Mouse (Mus musculus) C2C12 (cell line): ENCODE measurements around the gene Ces1g. TPM values are rescaled to one million over a fixed set of nuclear protein-coding genes. Genes with fewer than 3 reads are reported as not detected.

Source experiments
- H3K27me3 ChIP-seq: one replicate; pipeline ENCODE4 v1.6.1; 2011; ENCODE audit not compliant: control insufficient read depth, insufficient read depth, insufficient read length
- H3K36me3 ChIP-seq: one replicate; pipeline ENCODE4 v1.6.1; 2011; ENCODE audit not compliant: control insufficient read depth, insufficient read depth
- H3K4me3 ChIP-seq: one replicate; pipeline ENCODE4 v1.5.1; 2011; ENCODE audit warnings: mild to moderate bottlenecking, control low read depth; ENCODE audit not compliant: poor library complexity, insufficient read depth, severe bottlenecking
- H3K79me2 ChIP-seq: one replicate; pipeline ENCODE4 v1.6.1; 2011; ENCODE audit not compliant: control insufficient read depth, insufficient read depth
- H3K79me3 ChIP-seq: one replicate; pipeline ENCODE4 v1.6.1; 2011; ENCODE audit warnings: low read depth, control low read depth
- H3ac ChIP-seq: one replicate; pipeline ENCODE3; 2011; ENCODE audit warnings: low read depth; ENCODE audit not compliant: control insufficient read depth, insufficient read length
- CEBPB ChIP-seq: IDR thresholded peaks from one replicate; pipeline ENCODE4 v1.6.1; 2011; ENCODE audit warnings: low read depth, mild to moderate bottlenecking, control low read depth, moderate library complexity
- CTCF ChIP-seq: IDR thresholded peaks from one replicate; pipeline ENCODE4 v1.5.1; 2011; ENCODE audit not compliant: control insufficient read depth, insufficient read depth, insufficient read length
- FOSL1 ChIP-seq: IDR thresholded peaks from one replicate; pipeline ENCODE4 v1.8.0; 2011; ENCODE audit warnings: mild to moderate bottlenecking, low read length; ENCODE audit not compliant: poor library complexity, insufficient read depth, severe bottlenecking
- MAX ChIP-seq: IDR thresholded peaks from one replicate; pipeline ENCODE4 v1.6.1; 2011; ENCODE audit warnings: mild to moderate bottlenecking, control low read depth
- MYOD1 ChIP-seq: IDR thresholded peaks from one replicate; pipeline ENCODE4 v1.6.1; 2011; ENCODE audit warnings: low read depth; ENCODE audit not compliant: control insufficient read depth, insufficient read length
- MYOG ChIP-seq: IDR thresholded peaks from one replicate; pipeline ENCODE4 v1.6.1; 2011; ENCODE audit not compliant: control insufficient read depth, insufficient read length; ENCODE audit errors: extremely low read depth
- USF1 ChIP-seq: IDR thresholded peaks from one replicate; pipeline ENCODE4 v1.6.1; 2011; ENCODE audit warnings: low read depth, mild to moderate bottlenecking, control low read depth, moderate library complexity
- polyA plus RNA-seq: library from polyadenylated mRNA; unstranded; fragments of >200 nt; fragmentation: generic; extraction: Trizol; gene quantifications from one replicate; pipeline ENCODE4 v1.2.1, GENCODE M21; 2012; ENCODE audit warnings: missing spikeins

Ces1g gene
- polyA plus RNA-seq, 1 experiment: not detected

- no peaks in the 10 kb centered on the region for H3K79me2 ChIP-seq
- H3K79me3 ChIP-seq: no peaks in the 10 kb centered on the region
- no peaks in the 10 kb centered on the region for H3K27me3 ChIP-seq
- TF ChIP-seq USF1 (no peak), CEBPB (no peak), MAX (no peak), FOSL1 (no peak), CTCF (no peak), MYOD1 (no peak), MYOG (no peak)
- no peaks in the 10 kb centered on the region for H3K36me3 ChIP-seq
- H3ac ChIP-seq: no peak overlapping the region
- no peak overlapping the region for H3K4me3 ChIP-seq
Observed at GRCm38 (mm10) chr8:93331151-93331550, 6.0 kb downstream of the Ces1g start.

GRCm38 (mm10) chr8:93325123-93325522 lies 12.0 kb downstream of the Ces1g start:
- no peaks in the 10 kb centered on the region for H3K27me3 ChIP-seq

GRCm38 (mm10) chr8:93317031-93317430 lies 20.1 kb downstream of the Ces1g start:
- TF ChIP-seq CTCF (no peak), USF1 (no peak), FOSL1 (no peak), MYOD1 (no peak), MYOG (no peak), MAX (no peak), CEBPB (no peak)
- H3K36me3 ChIP-seq: no peaks in the 10 kb centered on the region
- no peaks in the 10 kb centered on the region for H3K27me3 ChIP-seq
- H3K79me2 ChIP-seq: no peaks in the 10 kb centered on the region
- no peak overlapping the region for H3K4me3 ChIP-seq
- no peaks in the 10 kb centered on the region for H3K79me3 ChIP-seq
- no peak overlapping the region for H3ac ChIP-seq

More at GRCm38 (mm10) chr8:93325123-93325522, 12.0 kb downstream of the Ces1g start:
- Histone ChIP-seq H3K36me3 (no peaks in the 10 kb centered on the region), H3ac (no peak overlapping the region), H3K79me2 (no peaks in the 10 kb centered on the region), H3K79me3 (no peaks in the 10 kb centered on the region), H3K4me3 (no peak overlapping the region)
- no peak for TF ChIP-seq FOSL1
- TF ChIP-seq CTCF: no peak
- TF ChIP-seq MAX: no peak
- TF ChIP-seq MYOD1: no peak
- TF ChIP-seq USF1: no peak

DNA sequence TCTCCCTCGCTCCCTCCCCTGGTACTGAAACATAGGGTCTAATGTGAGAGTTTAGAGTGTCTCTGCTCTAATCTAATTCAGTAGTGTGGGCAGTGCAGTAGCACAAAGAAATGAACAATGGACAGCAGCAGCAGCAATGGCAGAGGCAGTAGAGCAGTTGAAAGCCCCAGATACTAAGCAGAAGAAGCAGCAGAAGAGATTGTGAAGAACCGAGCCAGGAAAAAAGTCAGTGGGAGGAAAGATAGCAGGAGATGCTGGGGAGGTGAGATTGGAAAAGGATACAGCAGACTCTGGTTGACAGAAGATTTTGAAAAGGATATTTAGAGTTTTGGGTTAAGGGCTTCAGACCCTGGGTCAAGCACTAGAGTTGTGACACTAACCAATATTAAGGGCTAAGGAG lies 21.6 kb downstream of the Ces1g start:
- H3K79me3 ChIP-seq: no peaks in the 10 kb centered on the region
- no peaks in the 10 kb centered on the region for H3K36me3 ChIP-seq
- no peak overlapping the region for H3K4me3 ChIP-seq
- H3K27me3 ChIP-seq: no peaks in the 10 kb centered on the region
- H3ac ChIP-seq: no peak overlapping the region
- no peaks in the 10 kb centered on the region for H3K79me2 ChIP-seq
- TF ChIP-seq USF1 (no peak), CEBPB (no peak)

DNA sequence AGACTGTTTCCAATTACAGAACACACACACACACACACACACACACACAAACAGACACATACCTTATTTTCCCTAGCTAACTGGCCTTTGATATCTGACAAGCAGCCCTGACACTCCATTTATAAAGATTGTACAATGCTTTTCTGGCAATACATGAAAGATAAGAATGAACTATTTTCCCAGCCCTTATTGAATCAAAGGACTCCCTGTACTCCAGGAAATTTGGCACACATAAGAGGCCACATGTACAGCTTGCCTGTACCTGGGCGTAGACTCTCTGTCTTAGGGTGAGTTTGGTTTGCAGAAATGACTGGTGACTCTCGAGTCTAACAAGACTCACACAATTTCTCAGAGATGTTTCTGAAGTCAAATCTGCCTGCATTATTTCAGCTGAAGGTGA lies 53.2 kb downstream of the Ces1g start:
- no peak overlapping the region for H3ac ChIP-seq
- H3K36me3 ChIP-seq: no peaks in the 10 kb centered on the region
- no peaks in the 10 kb centered on the region for H3K27me3 ChIP-seq
- H3K4me3 ChIP-seq: no peak overlapping the region
- no peak for TF ChIP-seq MAX
- no peak for TF ChIP-seq MYOG
- no peak for TF ChIP-seq MYOD1
- TF ChIP-seq FOSL1: no peak
- no peak for TF ChIP-seq CEBPB
- no peak for TF ChIP-seq CTCF
- TF ChIP-seq USF1: no peak
- H3K79me2 ChIP-seq: no peaks in the 10 kb centered on the region
- no peaks in the 10 kb centered on the region for H3K79me3 ChIP-seq

DNA sequence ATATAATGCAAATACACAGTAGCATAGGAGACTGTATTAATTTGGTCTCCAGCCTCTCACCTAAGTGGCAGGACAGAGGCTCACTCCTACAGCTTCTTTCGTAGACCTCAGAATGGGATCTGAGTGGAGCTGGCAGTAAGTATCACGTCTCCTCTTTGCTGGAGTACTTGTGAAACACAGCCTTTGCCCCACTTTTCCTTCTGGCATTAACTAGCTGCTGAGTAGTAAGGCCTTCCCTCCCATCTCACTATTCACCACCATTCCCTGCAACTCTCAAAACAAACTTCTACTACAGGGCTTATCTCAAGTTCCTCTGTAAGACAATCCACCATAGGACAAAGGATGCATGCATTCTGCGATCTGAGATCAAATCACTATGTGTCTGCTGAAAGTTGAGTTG lies 54.8 kb downstream of the Ces1g start:
- no peak for TF ChIP-seq FOSL1
- no peak for TF ChIP-seq CTCF
- no peak for TF ChIP-seq CEBPB
- TF ChIP-seq MYOG: no peak
- no peak for TF ChIP-seq MAX
- no peak for TF ChIP-seq USF1
- TF ChIP-seq MYOD1: no peak

More for the DNA sequence above, 54.8 kb downstream of the Ces1g start:
- Histone ChIP-seq H3K79me2 (no peaks in the 10 kb centered on the region), H3K27me3 (no peaks in the 10 kb centered on the region), H3K4me3 (no peak overlapping the region), H3K36me3 (no peaks in the 10 kb centered on the region), H3ac (no peak overlapping the region), H3K79me3 (no peaks in the 10 kb centered on the region)
